Mouse (Mus musculus) lung, adult 2 months (tissue): Measurements from ENCODE around the gene Nup37. TPM values are rescaled to one million over a fixed set of nuclear protein-coding genes. Genes with fewer than 3 reads are reported as not detected.

Source experiments
- DNase-seq: peaks from one replicate; pipeline ENCODE4 v3.0.0; 2022
- H3K4me1 ChIP-seq: fragments of 200-500 bp; 2 replicates; pipeline ENCODE4 v1.6.1; 2011; ENCODE audit warnings: low read length; ENCODE audit not compliant: control insufficient read depth, insufficient read depth
- H3K4me3 ChIP-seq: fragments of 200-500 bp; replicated peaks from 2 replicates; pipeline ENCODE3; 2011; ENCODE audit warnings: low read depth, mild to moderate bottlenecking, control low read depth, low read length; ENCODE audit errors: extremely low read depth
- CTCF ChIP-seq: fragments of 200-500 bp; IDR thresholded peaks from 2 replicates; pipeline ENCODE4 v1.5.1; 2011; ENCODE audit warnings: mild to moderate bottlenecking, low read length, control low read depth; ENCODE audit not compliant: insufficient read depth
- POLR2A ChIP-seq: fragments of 200-500 bp; IDR thresholded peaks from 2 replicates; pipeline ENCODE4 v1.6.1; 2011; ENCODE audit warnings: low read depth, mild to moderate bottlenecking, control low read depth, low read length, borderline replicate concordance; ENCODE audit errors: extremely low read depth
- WGBS: fragments of 180-500 bp; shearing (Covaris S2); methylation state at CpG from one replicate; pipeline ENCODE4 v1.1.7; 2018; 5-methylcytosine and 5-hydroxymethylcytosine counted together
- polyA plus RNA-seq: library from polyadenylated mRNA; depleted of rRNA; stranded (reverse); fragments of >200 nt; gene quantifications from 2 replicates; pipeline ENCODE4 v1.2.3, GENCODE M21; 2012

Nup37 gene
- polyA plus RNA-seq, 1 experiment = 3.6 TPM

GRCm38 (mm10) chr10:88166158-88166557, 19.4 kb downstream of the Nup37 start:
- DNase-seq = no peak
- no peak for TF ChIP-seq POLR2A
- no peak for TF ChIP-seq CTCF
- 93% methylated on average over 3 of the region's 3 CpGs for WGBS
- peaks cover 3% of the 10 kb centered on the region for H3K4me1 ChIP-seq
- H3K4me3 ChIP-seq = no peak overlapping the region

DNA sequence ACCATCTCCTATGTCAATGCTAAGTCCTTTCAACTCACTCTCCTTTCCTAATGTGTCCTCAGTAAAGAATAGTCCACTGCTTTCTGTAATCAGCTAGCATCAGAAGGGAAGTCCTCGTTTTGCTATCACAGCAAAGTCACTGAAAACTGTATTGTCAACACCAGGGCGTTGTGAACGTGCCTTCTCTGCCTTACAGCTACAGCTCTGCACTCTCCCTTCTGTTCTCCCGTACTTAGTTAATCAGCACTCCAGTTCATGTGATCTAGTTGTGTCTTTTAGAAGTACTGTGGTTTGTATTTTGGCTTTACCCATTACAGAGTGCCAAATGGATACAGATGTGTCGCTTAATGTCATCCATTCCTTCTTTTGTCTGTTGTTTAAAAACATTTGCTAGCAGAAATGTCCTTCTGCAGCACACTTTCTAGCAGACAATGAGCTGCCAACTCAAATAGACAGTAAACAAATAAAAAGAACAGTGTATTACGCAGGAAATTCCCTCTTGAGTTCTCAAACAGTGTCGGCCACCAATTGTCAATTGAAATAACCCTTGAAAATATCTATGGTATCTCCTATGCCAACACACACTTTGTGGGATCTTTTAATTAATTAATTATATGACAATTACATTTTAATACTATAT, 20.8 kb downstream of the Nup37 start:
- TF ChIP-seq CTCF = no peak
- TF ChIP-seq POLR2A = no peak
- Histone ChIP-seq H3K4me3 (no peak overlapping the region), H3K4me1 (peaks cover 3% of the 10 kb centered on the region)
- no peak for DNase-seq
- 34% methylated on average over 7 of the region's 7 CpGs for WGBS

GRCm38 (mm10) chr10:88200541-88200940, 53.7 kb downstream of the Nup37 start:
- H3K4me1 ChIP-seq = peaks cover 6% of the 10 kb centered on the region
- peak; percentile 7 for DNase-seq
- H3K4me3 ChIP-seq = peak overlapping the region; percentile 46
- TF ChIP-seq POLR2A = no peak
- TF ChIP-seq CTCF = no peak
- 3% methylated on average over 4 of the region's 4 CpGs for WGBS

DNA sequence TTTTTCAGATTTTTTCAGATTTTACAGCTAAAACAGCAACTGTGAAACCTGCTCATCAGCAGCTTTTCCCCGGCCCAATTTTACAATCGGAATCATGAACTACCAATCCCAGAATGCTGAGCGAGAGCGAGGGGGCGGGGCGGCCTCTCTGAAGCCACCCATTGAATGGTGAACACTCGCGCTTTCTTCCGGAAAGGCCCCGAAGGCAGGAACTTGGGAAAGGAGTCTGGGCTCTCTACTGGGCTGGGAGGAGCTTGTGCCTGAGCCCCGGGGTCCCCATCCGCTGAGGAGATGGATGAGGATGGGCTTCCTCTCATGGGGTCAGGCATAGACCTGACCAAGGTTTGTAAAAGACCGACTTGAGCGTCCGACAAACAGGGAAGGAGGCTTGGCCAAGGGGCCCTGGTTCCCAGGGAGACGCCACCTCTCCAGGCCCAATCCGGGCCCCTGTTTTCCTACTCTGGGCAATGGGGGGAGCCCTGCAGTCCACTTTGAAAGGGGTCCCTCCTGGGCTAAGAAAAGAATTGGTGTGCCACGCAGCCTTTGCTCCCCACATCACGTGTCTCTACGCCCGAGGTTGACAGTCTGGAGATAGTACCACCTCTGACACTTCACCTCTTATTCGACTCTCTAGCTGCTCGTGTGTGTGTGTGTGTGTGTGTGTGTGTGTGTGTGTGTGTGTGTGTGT, 54.3 kb downstream of the Nup37 start, which contains the start of gene Washc3:
Gene Washc3, plus strand, starts transcription at position 143 of the 688 bp plus-strand sequence.
- TF ChIP-seq CTCF (no peak), POLR2A (peak; percentile 69; the same call in 1 of the 2 replicates)
- H3K4me1 ChIP-seq = peaks cover 6% of the 10 kb centered on the region
- WGBS = under 1% methylated on average over 23 of the region's 23 CpGs
- peak; percentile 87 for DNase-seq
- peak within 1 kb of the TSS; percentile 74 for H3K4me3 ChIP-seq

DNA sequence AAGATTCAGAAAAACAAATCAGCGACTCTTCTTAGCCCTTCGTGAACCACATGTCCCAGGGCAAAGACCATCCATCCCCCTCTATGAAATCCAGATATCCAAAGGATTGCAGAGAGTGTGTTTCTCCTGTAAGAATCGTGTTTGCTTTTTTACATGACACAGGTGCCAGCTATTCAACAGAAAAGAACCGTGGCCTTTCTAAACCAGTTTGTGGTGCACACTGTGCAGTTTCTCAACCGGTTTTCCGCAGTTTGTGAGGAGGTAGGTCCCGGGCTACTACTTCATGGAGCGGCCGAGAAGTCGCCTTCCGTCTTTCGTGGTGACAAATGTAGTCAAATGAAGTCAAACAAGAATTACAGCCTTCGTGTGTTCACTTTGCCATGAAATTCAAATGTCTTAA, 54.9 kb downstream of the Nup37 start:
- peaks cover 6% of the 10 kb centered on the region for H3K4me1 ChIP-seq
- TF ChIP-seq POLR2A (no peak), CTCF (no peak)
- no peak for DNase-seq
- 74% methylated on average over 13 of the region's 13 CpGs for WGBS
- peak overlapping the region; percentile 74 for H3K4me3 ChIP-seq

- DNase-seq = no peak
- Histone ChIP-seq H3K4me1 (peaks cover 6% of the 10 kb centered on the region), H3K4me3 (no peak overlapping the region)
- 54% methylated on average over 8 of the region's 8 CpGs for WGBS
- TF ChIP-seq POLR2A = no peak
- no peak for TF ChIP-seq CTCF
Observed at GRCm38 (mm10) chr10:88202581-88202980, 55.8 kb downstream of the Nup37 start.

GRCm38 (mm10) chr10:88203236-88203635, 56.4 kb downstream of the Nup37 start:
- no peak for TF ChIP-seq POLR2A
- TF ChIP-seq CTCF = no peak
- H3K4me1 ChIP-seq = peaks cover 6% of the 10 kb centered on the region
- WGBS = 94% methylated on average over 6 of the region's 6 CpGs
- no peak for DNase-seq
- H3K4me3 ChIP-seq = no peak overlapping the region

- WGBS = 92% methylated on average over 5 of the region's 5 CpGs
- Histone ChIP-seq H3K4me1 (no peaks in the 10 kb centered on the region), H3K4me3 (no peak overlapping the region)
- TF ChIP-seq POLR2A = no peak
- TF ChIP-seq CTCF = no peak
- DNase-seq = no peak
Observed at GRCm38 (mm10) chr10:88212644-88213043, 65.9 kb downstream of the Nup37 start.

DNA sequence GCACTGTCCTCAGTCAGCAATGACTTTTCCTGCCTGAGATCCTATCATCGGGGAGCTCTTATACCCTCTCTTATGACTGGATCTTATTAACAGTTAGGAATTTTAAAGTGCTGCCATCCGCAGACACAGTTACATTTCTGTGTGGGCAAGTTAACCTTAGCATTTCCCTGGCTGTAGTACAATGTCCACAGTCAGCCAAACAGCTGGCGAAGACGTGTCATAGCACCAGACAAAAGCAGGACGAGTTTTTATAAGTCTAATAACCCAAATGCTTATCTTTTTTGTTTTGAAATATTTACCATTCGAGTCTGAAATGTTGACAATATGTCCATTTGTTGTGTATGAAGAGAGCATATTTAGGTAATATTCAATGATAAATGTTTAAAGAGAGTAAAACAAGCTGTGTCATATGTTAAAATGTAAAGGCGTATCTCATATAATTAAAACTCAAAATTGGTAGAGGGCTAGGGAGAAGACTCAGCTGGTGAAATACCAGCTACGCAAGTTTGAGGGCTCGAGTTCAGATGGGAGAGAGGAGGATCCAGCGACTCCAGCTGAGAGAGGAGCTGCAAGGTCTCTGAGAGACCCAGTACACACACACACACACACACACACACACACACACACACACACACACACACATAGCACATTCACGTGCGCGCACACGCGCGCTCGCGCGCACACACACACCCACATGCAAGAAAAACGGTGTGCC, 68.2 kb downstream of the Nup37 start:
- TF ChIP-seq CTCF (no peak), POLR2A (no peak)
- Histone ChIP-seq H3K4me3 (no peak overlapping the region), H3K4me1 (no peaks in the 10 kb centered on the region)
- DNase-seq = no peak
- WGBS = 83% methylated on average over 20 of the region's 20 CpGs
